In the genomic region with DNA sequence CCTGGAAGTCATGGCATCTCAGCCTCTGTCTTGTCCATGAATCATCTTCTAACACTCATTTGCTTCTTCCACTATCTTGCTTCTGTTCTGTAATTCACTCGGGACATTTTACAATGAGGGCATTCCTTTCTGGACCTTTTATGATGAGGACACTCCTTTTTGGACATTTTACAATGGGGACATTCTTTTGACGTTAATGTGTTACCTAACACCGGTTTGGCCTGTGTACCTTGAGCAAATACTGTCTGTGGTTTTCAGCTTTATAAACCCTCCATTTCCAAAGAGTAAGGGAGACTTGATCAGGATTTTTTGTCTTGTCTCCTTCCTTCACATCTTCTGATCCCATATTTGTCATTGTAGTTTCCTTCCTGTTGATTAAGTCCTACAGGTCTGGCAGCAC, we compare ENCODE assay signal across 23 mouse cellular contexts.
DNase-seq lines count a peak whose midpoint lies in the region; ATAC-seq and TF ChIP-seq lines count a peak whose summit lies in the region.
"Had no signal": no experiment of that assay in that cellular context is flagged by ENCODE, and none has a peak within 500 bp of the region (broad histone marks: within the 10 kb centered on the region; RNA-seq: fewer than 3 reads in every experiment).

No protein-coding gene starts in this region.

- 69% methylated on average over 3 of the region's 3 CpGs for WGBS in intestine, embryonic 14.5 days
- WGBS in intestine, postnatal 0 days: 37% methylated on average over 3 of the region's 3 CpGs
- WGBS in intestine, embryonic 15.5 days: 65% methylated on average over 3 of the region's 3 CpGs
- WGBS in large intestine, adult 2 months: 24% methylated on average over 3 of the region's 3 CpGs

- no peaks in the 10 kb centered on the region for H3K9me3 ChIP-seq in intestine, embryonic 14.5 days (ENCODE audit: control insufficient read depth, low read length)
- no peaks in the 10 kb centered on the region for H3K9me3 ChIP-seq in intestine, postnatal 0 days (ENCODE audit: control insufficient read depth)
- H3K9me3 ChIP-seq in intestine, embryonic 15.5 days: no peaks in the 10 kb centered on the region
- H3K9me3 ChIP-seq: embryonic facial prominence, embryonic 10.5 days; embryonic facial prominence, embryonic 12.5 days; forebrain, embryonic 13.5 days; forebrain, embryonic 15.5 days had no signal

- no peak overlapping the region for H3K9ac ChIP-seq in intestine, embryonic 14.5 days (ENCODE audit: low read length)
- no peak overlapping the region for H3K9ac ChIP-seq in intestine, postnatal 0 days (ENCODE audit: low read depth, low read length)
- no peak overlapping the region for H3K9ac ChIP-seq in intestine, embryonic 15.5 days
- H3K9ac ChIP-seq: embryonic facial prominence, embryonic 12.5 days; forebrain, embryonic 13.5 days; forebrain, embryonic 15.5 days had no signal

- H3K27ac ChIP-seq in intestine, embryonic 14.5 days (ENCODE audit: low read depth): no peak overlapping the region
- no peak overlapping the region for H3K27ac ChIP-seq in intestine, postnatal 0 days (ENCODE audit: low read depth, low read length)
- no peak overlapping the region for H3K27ac ChIP-seq in intestine, embryonic 15.5 days
- H3K27ac ChIP-seq: embryonic facial prominence, embryonic 10.5 days; embryonic facial prominence, embryonic 12.5 days; forebrain, embryonic 13.5 days; forebrain, embryonic 15.5 days had no signal

- ATAC-seq in intestine, embryonic 14.5 days (replicated peaks; ENCODE audit: low FRiP score, low TSS enrichment, low read depth): peak; percentile 83
- ATAC-seq in intestine, postnatal 0 days: no peak
- peak; percentile 73 for ATAC-seq in intestine, embryonic 15.5 days
- ATAC-seq: activated CD4-positive, CD25-positive, alpha-beta regulatory T cell, adult 4 months; CD4-positive, CD25-positive, alpha-beta regulatory T cell, adult 4 months; forebrain, embryonic 13.5 days; forebrain, embryonic 15.5 days; Patski had no signal

- no peak overlapping the region for H3K4me3 ChIP-seq in intestine, embryonic 14.5 days (ENCODE audit: low read depth, low read length)
- no peak overlapping the region for H3K4me3 ChIP-seq in intestine, postnatal 0 days (ENCODE audit: low read depth, low read length)
- no peak overlapping the region for H3K4me3 ChIP-seq in intestine, embryonic 15.5 days (replicated peaks)
- H3K4me3 ChIP-seq: embryonic facial prominence, embryonic 10.5 days; embryonic facial prominence, embryonic 12.5 days; forebrain, embryonic 13.5 days; forebrain, embryonic 15.5 days had no signal

- no peaks in the 10 kb centered on the region for H3K4me1 ChIP-seq in intestine, embryonic 14.5 days (replicated peaks; ENCODE audit: control insufficient read depth, insufficient read depth, low read length)
- no peaks in the 10 kb centered on the region for H3K4me1 ChIP-seq in intestine, postnatal 0 days (replicated peaks; ENCODE audit: control insufficient read depth, insufficient read depth, low read length)
- H3K4me1 ChIP-seq in intestine, embryonic 15.5 days (replicated peaks): no peaks in the 10 kb centered on the region
- H3K4me1 ChIP-seq: embryonic facial prominence, embryonic 10.5 days; embryonic facial prominence, embryonic 12.5 days; forebrain, embryonic 13.5 days; forebrain, embryonic 15.5 days had no signal

- H3K4me2 ChIP-seq in intestine, embryonic 14.5 days (ENCODE audit: low read length): no peak overlapping the region
- H3K4me2 ChIP-seq in intestine, postnatal 0 days (replicated peaks; ENCODE audit: low read depth): no peak overlapping the region
- no peak overlapping the region for H3K4me2 ChIP-seq in intestine, embryonic 15.5 days (replicated peaks)
- H3K4me2 ChIP-seq: embryonic facial prominence, embryonic 12.5 days; forebrain, embryonic 13.5 days; forebrain, embryonic 15.5 days had no signal

- no peaks in the 10 kb centered on the region for H3K27me3 ChIP-seq in intestine, embryonic 14.5 days (replicated peaks; ENCODE audit: control insufficient read depth, insufficient read depth, low read length)
- no peaks in the 10 kb centered on the region for H3K27me3 ChIP-seq in intestine, postnatal 0 days (replicated peaks; ENCODE audit: control insufficient read depth, insufficient read depth, low read length)
- no peaks in the 10 kb centered on the region for H3K27me3 ChIP-seq in intestine, embryonic 15.5 days (replicated peaks)
- H3K27me3 ChIP-seq: CH12.LX; embryonic facial prominence, embryonic 12.5 days; forebrain, embryonic 13.5 days; forebrain, embryonic 15.5 days; Patski had no signal

- no peak for TF ChIP-seq CTCF in intestine, postnatal 0 days (IDR thresholded peaks at IDR 0.05; ENCODE audit: low read depth)

- no peak for DNase-seq in intestine, embryonic 14.5 days (ENCODE audit: low spot score)
- DNase-seq in large intestine, adult 2 months (ENCODE audit: low read depth, low spot score): peak; percentile 44
- no peak for DNase-seq in left cerebral cortex, adult 8-10 months (ENCODE audit: low spot score in 2 of 2)
- DNase-seq: adrenal gland, adult 8-10 months; adrenal gland, postnatal 14 days; adrenal gland, postnatal 36 days; B cell, adult 2 months; cerebellum, adult 11-12 months; cerebellum, adult 2 months; cerebellum, adult 9-10 months; cerebellum, postnatal 10 days; cerebellum, postnatal 25 days had no signal

- H3K36me3 ChIP-seq in intestine, embryonic 14.5 days (ENCODE audit: control insufficient read depth, insufficient read depth, low read length): no peaks in the 10 kb centered on the region
- no peaks in the 10 kb centered on the region for H3K36me3 ChIP-seq in intestine, postnatal 0 days (ENCODE audit: control insufficient read depth, insufficient read depth)
- no peaks in the 10 kb centered on the region for H3K36me3 ChIP-seq in intestine, embryonic 15.5 days
- H3K36me3 ChIP-seq: embryonic facial prominence, embryonic 10.5 days; embryonic facial prominence, embryonic 12.5 days; forebrain, embryonic 15.5 days; G1E had no signal
